Mouse (Mus musculus) frontal cortex, postnatal 36 days (tissue): Measurements from ENCODE around the gene AI481877.
"Not testable (repeated sequence)": the region's sequence is repeated elsewhere in the genome, so short reads cannot be mapped to it uniquely, and the experiment has no call there.

Experiments used
- DNase-seq, 2 experiments: peaks; one replicate each; pipeline ENCODE4 v3.0.0; 2022; ENCODE audit warnings: low spot score in 2 of 2

Gene AI481877

GRCm38 (mm10) chr4:59138507-59139033 lies at the start of gene AI481877:
TSS of gene AI481877 (minus strand) at chr4:59138983.
- not testable (repeated sequence) for DNase-seq

DNA sequence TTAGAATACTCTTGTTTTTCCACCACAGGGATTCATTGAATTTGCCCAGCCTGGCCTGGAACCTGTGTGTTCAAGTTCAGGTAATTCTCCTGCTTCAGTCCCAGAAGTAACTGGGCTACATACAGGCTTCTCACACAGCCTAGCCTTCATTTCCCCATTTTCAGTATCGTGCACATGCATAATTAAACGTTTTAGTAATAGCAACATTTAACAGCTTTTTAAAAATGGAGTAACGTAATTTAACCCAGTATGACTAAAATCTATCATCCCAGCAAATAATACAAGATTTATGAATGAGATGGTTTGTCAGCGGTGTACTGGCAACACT lies 49.7 kb upstream of the AI481877 start:
- no peak for DNase-seq

DNA sequence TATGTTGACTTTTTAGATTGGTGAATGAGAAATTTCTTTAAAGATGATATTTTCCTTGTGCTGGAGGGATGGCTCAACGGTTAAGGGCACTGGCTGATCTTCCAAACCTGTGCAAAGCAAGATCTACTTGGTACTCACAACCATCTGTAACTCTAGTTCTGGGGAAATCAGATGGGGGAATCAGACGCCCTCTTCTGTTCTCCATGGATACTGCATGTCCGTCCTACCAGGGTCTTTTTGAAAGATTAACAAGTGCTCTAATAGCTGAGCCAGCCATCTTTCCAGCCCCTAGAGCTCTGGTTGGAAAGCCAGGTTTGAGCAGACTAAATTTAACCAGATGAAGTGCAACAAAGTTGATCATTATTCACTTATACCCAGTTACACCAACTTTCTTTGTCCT lies 48.5 kb upstream of the AI481877 start:
- DNase-seq, result peak in 1 of 2 experiments; percentile 38

GRCm38 (mm10) chr4:59185671-59186070 lies 46.9 kb upstream of the AI481877 start:
- no peak for DNase-seq

GRCm38 (mm10) chr4:59181320-59182271 lies 42.8 kb upstream of the AI481877 start:
- no peak for DNase-seq

GRCm38 (mm10) chr4:59177566-59177965 lies 38.8 kb upstream of the AI481877 start:
- no peak for DNase-seq

DNA sequence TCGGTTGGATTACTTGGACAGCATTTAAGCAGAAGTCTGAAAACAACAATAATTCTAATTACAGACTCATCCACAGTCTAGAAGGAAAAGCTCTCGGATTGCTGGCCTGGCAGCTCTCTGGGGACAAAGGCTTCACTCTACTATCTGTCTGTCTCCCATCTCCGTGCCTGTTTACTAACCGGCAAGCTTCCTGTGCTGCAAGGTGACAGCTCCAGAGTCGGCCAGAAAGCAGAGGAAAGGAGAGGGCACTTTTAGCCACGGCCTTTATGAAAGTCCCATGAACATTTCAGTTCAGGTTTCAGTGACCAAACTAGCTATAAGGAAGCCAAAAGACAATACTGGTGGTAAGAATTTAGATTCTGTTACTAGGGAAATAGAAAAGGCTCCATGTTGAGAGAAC lies 37.1 kb upstream of the AI481877 start:
- DNase-seq, result no peak

GRCm38 (mm10) chr4:59175003-59175402 lies 36.2 kb upstream of the AI481877 start:
- no peak for DNase-seq

DNA sequence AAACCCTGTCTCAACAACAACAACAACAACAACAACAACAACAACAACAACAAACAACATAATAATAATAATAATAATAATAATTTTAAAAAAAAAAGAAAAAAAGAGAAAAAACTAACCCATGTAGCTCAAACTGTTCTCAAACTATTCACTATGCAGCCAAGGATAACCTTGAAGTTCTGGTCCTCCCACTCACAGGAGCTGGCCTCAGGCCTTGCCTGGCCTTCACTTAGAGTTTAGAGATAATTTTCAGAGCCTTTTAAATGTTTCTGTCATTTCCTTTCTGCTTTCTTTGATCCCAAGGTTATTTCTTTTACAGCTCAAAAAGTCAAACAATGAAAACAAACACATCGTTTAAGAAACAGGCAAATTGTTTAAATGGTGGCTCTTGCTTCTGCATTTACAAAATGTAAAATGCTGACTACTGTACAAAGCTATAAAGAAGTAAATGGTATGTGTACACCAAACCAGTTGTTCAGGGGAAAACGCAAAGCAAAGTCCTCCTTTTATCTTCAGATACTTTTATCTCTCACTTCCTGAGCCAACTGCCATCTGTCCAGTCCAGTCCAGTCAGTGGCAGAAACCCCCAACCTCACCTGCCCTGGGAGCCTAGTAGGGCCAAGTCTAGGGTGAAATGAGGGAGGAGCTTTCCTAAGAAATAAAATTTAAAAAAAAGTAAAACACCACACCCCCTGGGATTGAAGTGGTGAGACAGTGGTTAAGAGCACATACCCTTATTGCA lies 34.6 kb upstream of the AI481877 start:
- DNase-seq, result no peak

GRCm38 (mm10) chr4:59172616-59173015 lies 33.8 kb upstream of the AI481877 start:
- DNase-seq, result no peak

DNA sequence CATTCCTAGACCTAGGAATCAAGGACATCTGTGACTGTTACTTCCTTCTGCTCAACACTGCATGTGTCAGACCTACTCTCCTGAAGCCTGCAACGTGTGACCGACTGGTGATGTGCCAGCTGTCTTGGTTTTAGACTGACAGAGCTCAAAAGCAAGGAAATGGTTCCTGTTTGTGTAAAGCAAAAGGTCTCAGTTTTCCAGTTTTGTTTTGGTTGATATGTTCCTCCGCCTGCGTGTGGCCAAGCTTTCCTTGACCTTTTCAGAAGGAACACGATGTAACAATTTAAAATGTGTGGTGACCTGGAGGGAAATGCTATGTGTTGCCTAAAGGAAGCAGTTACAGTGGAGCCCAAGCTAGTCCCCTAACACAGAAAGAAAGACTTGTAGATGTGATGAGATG lies 31.2 kb upstream of the AI481877 start:
- no peak for DNase-seq

GRCm38 (mm10) chr4:59167251-59167847 lies 28.6 kb upstream of the AI481877 start:
- no peak for DNase-seq

GRCm38 (mm10) chr4:59164034-59164433 lies 25.3 kb upstream of the AI481877 start:
- no peak for DNase-seq

DNA sequence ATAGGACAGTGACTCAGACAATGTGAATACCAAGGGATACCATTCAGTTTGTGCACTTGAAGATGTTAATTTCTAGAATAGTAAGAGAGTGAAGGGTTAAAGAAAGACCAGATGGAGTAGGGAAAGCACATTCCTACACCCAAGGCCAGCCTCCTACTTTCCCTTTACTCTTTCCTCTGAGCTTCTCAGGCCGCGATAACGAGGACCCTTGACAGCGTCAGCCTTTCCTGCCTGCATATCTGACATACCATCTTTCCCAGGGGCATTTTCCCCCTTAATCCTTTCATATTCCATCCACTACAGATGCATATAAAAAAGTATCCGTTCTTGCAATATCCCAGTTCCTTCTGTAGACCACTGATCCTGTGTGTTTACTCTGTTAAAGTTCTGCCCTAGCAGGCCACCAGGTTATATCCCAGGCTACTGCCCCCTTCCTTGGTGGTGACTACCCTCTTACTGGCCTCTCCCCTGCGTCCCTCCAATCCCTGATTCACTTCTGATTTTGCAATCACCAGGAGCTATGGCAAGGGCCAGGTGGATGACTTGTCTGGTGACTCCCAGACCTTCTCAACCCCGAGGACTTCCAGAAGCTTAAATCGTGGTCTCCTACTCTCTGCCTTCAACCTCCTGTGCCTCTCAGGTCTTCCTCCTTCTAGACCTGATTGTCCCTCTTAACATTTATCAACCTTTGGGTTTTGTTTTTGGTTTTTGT lies 22.3 kb upstream of the AI481877 start:
- DNase-seq, result no peak

DNA sequence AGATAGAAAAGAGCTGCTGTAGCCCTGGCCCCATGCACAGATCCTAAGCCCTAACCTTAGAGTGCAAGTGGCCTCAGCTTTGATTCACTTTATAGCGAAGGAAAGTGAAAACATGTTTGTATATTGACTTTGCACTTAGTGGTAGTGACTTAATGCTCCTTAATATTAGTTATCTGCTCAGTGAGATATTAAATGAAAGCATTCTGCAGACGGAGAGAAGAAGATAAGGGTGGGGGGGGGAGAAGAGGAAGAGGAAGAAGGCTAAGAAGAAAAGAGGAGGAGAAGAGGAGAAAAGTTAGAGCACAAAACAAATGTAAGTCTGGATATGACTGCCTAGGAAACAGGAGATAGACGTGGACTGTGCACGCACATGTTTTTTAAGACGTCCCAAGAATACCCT lies 21.5 kb upstream of the AI481877 start:
- no peak for DNase-seq

DNA sequence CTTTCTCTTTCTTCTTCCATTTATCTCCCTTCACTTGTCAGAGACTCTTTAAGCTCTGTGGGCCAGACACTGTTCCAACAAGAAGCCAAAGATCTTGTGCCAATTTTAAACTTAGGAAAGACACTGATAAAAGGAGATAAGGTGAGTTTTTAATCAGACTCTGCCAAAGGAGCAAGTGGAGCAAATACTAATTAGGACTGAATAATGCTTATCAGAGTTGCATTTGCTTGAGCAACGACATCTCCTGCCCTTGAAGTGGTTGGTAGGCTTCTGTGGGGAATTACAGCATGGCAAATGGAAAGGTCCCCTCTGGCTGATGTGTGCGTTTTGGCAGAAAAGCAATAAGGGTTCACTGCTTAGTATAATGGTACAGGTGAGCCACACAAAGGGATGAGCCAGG lies 18.9 kb upstream of the AI481877 start:
- no peak for DNase-seq

- no peak for DNase-seq
These were observed 18.3 kb upstream of the AI481877 start for GRCm38 (mm10) chr4:59156897-59157592.

GRCm38 (mm10) chr4:59151953-59152352 lies 13.2 kb upstream of the AI481877 start:
- DNase-seq, result no peak

DNA sequence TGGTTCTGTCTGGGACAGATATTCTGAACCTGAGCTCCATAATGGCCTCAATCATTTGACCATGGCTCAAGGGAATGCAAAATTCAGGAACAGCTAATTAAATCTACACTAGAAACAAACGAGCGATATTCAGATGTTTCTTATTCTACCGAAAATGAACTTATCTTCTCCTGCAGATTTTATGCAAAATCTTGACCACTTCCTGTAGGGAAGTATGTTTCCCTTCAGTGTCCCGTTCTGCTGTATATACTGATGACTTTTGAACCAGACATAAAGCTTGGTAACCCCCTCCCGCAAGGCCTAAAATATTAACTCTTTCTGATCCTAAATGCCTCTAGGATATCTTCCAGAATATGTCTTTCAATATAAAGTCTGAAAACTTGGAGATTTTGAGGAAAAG lies 12.1 kb upstream of the AI481877 start:
- DNase-seq, result no peak

DNA sequence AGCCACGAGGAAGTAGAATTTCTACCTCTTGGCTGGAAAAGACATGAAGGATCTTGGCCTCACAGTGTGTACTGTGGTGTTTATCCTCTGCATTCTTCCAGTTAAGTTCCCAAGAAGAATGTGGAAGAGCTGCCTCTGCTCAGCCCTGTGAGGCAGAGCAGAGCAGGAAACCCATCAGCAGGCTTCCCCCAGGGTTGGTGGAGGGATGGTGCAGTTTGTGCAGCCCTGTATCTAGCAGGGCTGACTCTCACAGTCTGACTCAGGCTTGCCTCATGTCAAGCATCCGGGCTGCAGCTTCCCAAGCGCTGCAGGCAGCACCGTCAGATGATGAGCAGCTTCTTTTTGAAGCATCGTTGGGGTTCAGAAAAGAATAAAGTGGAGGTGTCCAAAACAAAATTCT lies 10.3 kb upstream of the AI481877 start:
- DNase-seq, result no peak

GRCm38 (mm10) chr4:59128935-59129334 lies 9.8 kb downstream of the AI481877 start:
- no peak for DNase-seq
